Mouse (Mus musculus) limb, embryonic 14.5 days (tissue): ENCODE data around the gene Nedd9. TPM values are rescaled to one million over a fixed set of nuclear protein-coding genes. Genes with fewer than 3 reads are reported as not detected.

ENCODE experiments used
- ATAC-seq: fragments of 200-750 bp; cut with Nextera tagmentation; 2 replicates; pipeline ENCODE4 v1.8.0; 2017; ENCODE audit warnings: low read depth, moderate number of reproducible peaks, moderate TSS enrichment; ENCODE audit not compliant: low FRiP score
- DNase-seq: peaks from one replicate; pipeline ENCODE4 v3.0.0-alpha.2; 2015; ENCODE audit warnings: low spot score
- H3K27ac ChIP-seq: fragments of 300-500 bp; sonication (generic); replicated peaks from 2 replicates; pipeline ENCODE4 v1.5.1; 2014; ENCODE audit warnings: low read depth, mild to moderate bottlenecking, low read length, moderate library complexity, mixed read lengths
- H3K27me3 ChIP-seq: fragments of 300-500 bp; sonication (generic); 2 replicates; pipeline ENCODE4 v1.6.1; 2014; ENCODE audit warnings: low read length, mixed read lengths; ENCODE audit not compliant: control insufficient read depth, insufficient read depth
- H3K36me3 ChIP-seq: fragments of 300-500 bp; sonication (generic); 2 replicates; pipeline ENCODE4 v1.6.1; 2014; ENCODE audit warnings: mild to moderate bottlenecking, low read length, moderate library complexity, mixed read lengths; ENCODE audit not compliant: control insufficient read depth, insufficient read depth
- H3K4me1 ChIP-seq: fragments of 300-500 bp; sonication (generic); 2 replicates; pipeline ENCODE4 v1.6.1; 2014; ENCODE audit warnings: antibody characterized with exemption, low read length, mixed read lengths; ENCODE audit not compliant: control insufficient read depth, insufficient read depth
- H3K4me2 ChIP-seq: fragments of 300-500 bp; sonication (generic); replicated peaks from 2 replicates; pipeline ENCODE4 v1.6.1; 2014; ENCODE audit warnings: low read depth, mild to moderate bottlenecking, low read length, moderate library complexity; ENCODE audit not compliant: severe bottlenecking
- H3K4me3 ChIP-seq: fragments of 300-500 bp; sonication (generic); replicated peaks from 2 replicates; pipeline ENCODE4 v1.5.1; 2014; ENCODE audit warnings: low read length
- H3K9ac ChIP-seq: fragments of 300-500 bp; sonication (generic); 2 replicates; pipeline ENCODE4 v1.6.1; 2014; ENCODE audit warnings: mild to moderate bottlenecking, low read depth, low read length, moderate library complexity; ENCODE audit not compliant: severe bottlenecking
- H3K9me3 ChIP-seq: fragments of 300-500 bp; sonication (generic); 2 replicates; pipeline ENCODE4 v1.6.1; 2016; ENCODE audit warnings: low read length; ENCODE audit not compliant: control insufficient read depth
- POLR2A ChIP-seq: fragments of 200-500 bp; IDR thresholded peaks from 2 replicates; pipeline ENCODE4 v1.8.0; 2012; ENCODE audit warnings: inconsistent platforms, mild to moderate bottlenecking, moderate library complexity, borderline replicate concordance; ENCODE audit not compliant: insufficient read depth, insufficient read length; ENCODE audit errors: extremely low read depth
- WGBS: fragments of 180-500 bp; shearing (Covaris S2); extraction: QIAGEN DNeasy Blood & Tissue Kit; methylation state at CpG from one replicate; pipeline ENCODE4 v1.1.7; 2014; 5-methylcytosine and 5-hydroxymethylcytosine counted together
- polyA plus RNA-seq, 2 experiments: library from polyadenylated mRNA; depleted of rRNA in 1 of 2; stranded (reverse) in 1 of 2; unstranded in 1 of 2; fragments of >200 nt; fragmentation: Nextera tagmentation in 1 of 2; extraction: Ambion mirVana in 1 of 2; gene quantifications; 2 replicates each; pipeline versions ENCODE4 v1.2.1 to v1.2.3; 2012 to 2014

Nedd9 gene
- polyA plus RNA-seq, 2 experiments, result 23.5 to 41.5 TPM

- ATAC-seq, result no peak
- 81% methylated on average over 3 of the region's 3 CpGs for WGBS
- no peak overlapping the region for H3K27ac ChIP-seq
These were observed 86.9 kb downstream of the Nedd9 start for GRCm38 (mm10) chr13:41400289-41400688.

GRCm38 (mm10) chr13:41392191-41392590, 95.0 kb downstream of the Nedd9 start:
- no peak for TF ChIP-seq POLR2A
- no peak overlapping the region for H3K27ac ChIP-seq
- whole genome bisulfite sequencing, result 86% methylated on average over 2 of the region's 2 CpGs
- ATAC-seq, result no peak
- DNase-seq, result no peak
- no peak overlapping the region for H3K4me3 ChIP-seq
- no peak overlapping the region for H3K9ac ChIP-seq
- no peaks in the 10 kb centered on the region for H3K9me3 ChIP-seq
- H3K4me2 ChIP-seq, result no peak overlapping the region
- H3K4me1 ChIP-seq, result no peaks in the 10 kb centered on the region
- H3K27me3 ChIP-seq, result no peaks in the 10 kb centered on the region
- no peaks in the 10 kb centered on the region for H3K36me3 ChIP-seq

More at GRCm38 (mm10) chr13:41400289-41400688, 86.9 kb downstream of the Nedd9 start:
- H3K4me3 ChIP-seq, result no peak overlapping the region
- H3K27me3 ChIP-seq, result no peaks in the 10 kb centered on the region
- no peak for TF ChIP-seq POLR2A
- H3K36me3 ChIP-seq, result no peaks in the 10 kb centered on the region
- peaks cover 5% of the 10 kb centered on the region; the same call in 1 of the 2 replicates for H3K4me1 ChIP-seq
- H3K9me3 ChIP-seq, result no peaks in the 10 kb centered on the region
- no peak overlapping the region for H3K9ac ChIP-seq
- no peak overlapping the region for H3K4me2 ChIP-seq
- no peak for DNase-seq

GRCm38 (mm10) chr13:41390698-41391097, 96.5 kb downstream of the Nedd9 start:
- Histone ChIP-seq H3K9ac (no peak overlapping the region), H3K4me2 (no peak overlapping the region), H3K27ac (no peak overlapping the region), H3K4me1 (no peaks in the 10 kb centered on the region), H3K9me3 (no peaks in the 10 kb centered on the region), H3K27me3 (no peaks in the 10 kb centered on the region), H3K36me3 (no peaks in the 10 kb centered on the region), H3K4me3 (no peak overlapping the region)
- no peak for TF ChIP-seq POLR2A
- DNase-seq (no peak), ATAC-seq (no peak)
- WGBS, result 98% methylated on average over 2 of the region's 2 CpGs

- Histone ChIP-seq H3K9me3 (no peaks in the 10 kb centered on the region), H3K27me3 (no peaks in the 10 kb centered on the region), H3K4me2 (no peak overlapping the region), H3K36me3 (no peaks in the 10 kb centered on the region), H3K27ac (no peak overlapping the region), H3K9ac (no peak overlapping the region), H3K4me1 (peaks cover 4% of the 10 kb centered on the region), H3K4me3 (no peak overlapping the region)
- TF ChIP-seq POLR2A, result no peak
- DNase-seq, result peak; percentile 50
- peak; percentile 37; the same call in 1 of the 2 replicates for ATAC-seq
- 58% methylated on average over 4 of the region's 4 CpGs for WGBS
These were observed 100.6 kb downstream of the Nedd9 start for GRCm38 (mm10) chr13:41386581-41386980.

- Histone ChIP-seq H3K36me3 (no peaks in the 10 kb centered on the region), H3K4me2 (no peak overlapping the region), H3K9ac (no peak overlapping the region), H3K9me3 (no peaks in the 10 kb centered on the region), H3K4me3 (no peak overlapping the region), H3K4me1 (peaks cover 4% of the 10 kb centered on the region), H3K27ac (no peak overlapping the region), H3K27me3 (no peaks in the 10 kb centered on the region)
- no peak for DNase-seq
- no peak for ATAC-seq
- 70% methylated on average over 4 of the region's 4 CpGs for WGBS
- TF ChIP-seq POLR2A, result no peak
These were observed 102.3 kb downstream of the Nedd9 start for GRCm38 (mm10) chr13:41384896-41385295.

- Histone ChIP-seq H3K9me3 (no peaks in the 10 kb centered on the region), H3K27me3 (no peaks in the 10 kb centered on the region)
- no peak for ATAC-seq
These were observed 104.5 kb downstream of the Nedd9 start for GRCm38 (mm10) chr13:41382635-41383034.

More at GRCm38 (mm10) chr13:41382635-41383034, 104.5 kb downstream of the Nedd9 start:
- Histone ChIP-seq H3K4me1 (peaks cover 4% of the 10 kb centered on the region), H3K9ac (no peak overlapping the region), H3K36me3 (no peaks in the 10 kb centered on the region), H3K4me3 (no peak overlapping the region), H3K27ac (no peak overlapping the region), H3K4me2 (no peak overlapping the region)
- TF ChIP-seq POLR2A, result no peak
- DNase-seq, result no peak
